27 mouse cellular contexts compared by ENCODE assay signal in genomic region chr3:76679853-76680545, GRCm38 (mm10).
DNase-seq lines count a peak whose midpoint lies in the region; ATAC-seq and TF ChIP-seq lines count a peak whose summit lies in the region.
"Had no signal": no experiment of that assay in that cellular context is flagged by ENCODE, and none has a peak within 500 bp of the region (broad histone marks: within the 10 kb centered on the region; RNA-seq: fewer than 3 reads in every experiment).

No protein-coding gene starts in this region.

- H3K36me3 ChIP-seq in forebrain, embryonic 14.5 days (ENCODE audit: control insufficient read depth, insufficient read depth, low read length) = no peaks in the 10 kb centered on the region
- H3K36me3 ChIP-seq in forebrain, embryonic 12.5 days (replicated peaks) = no peaks in the 10 kb centered on the region
- H3K36me3 ChIP-seq in hindbrain, postnatal 0 days (ENCODE audit: insufficient read depth, low read length) = no peaks in the 10 kb centered on the region
- H3K36me3 ChIP-seq in hindbrain, embryonic 14.5 days (replicated peaks; ENCODE audit: control insufficient read depth, insufficient read depth) = no peaks in the 10 kb centered on the region
- H3K36me3 ChIP-seq in neural tube, embryonic 15.5 days = no peaks in the 10 kb centered on the region
- H3K36me3 ChIP-seq in forebrain, embryonic 16.5 days (ENCODE audit: control insufficient read depth, insufficient read depth) = no peaks in the 10 kb centered on the region
- H3K36me3 ChIP-seq: embryonic facial prominence, embryonic 10.5 days; embryonic facial prominence, embryonic 15.5 days; G1E; heart, embryonic 13.5 days; limb, embryonic 12.5 days; liver, embryonic 15.5 days had no signal

- DNase-seq in forebrain, embryonic 14.5 days (ENCODE audit: low spot score) = peak; percentile 24
- peak; percentile 19 for DNase-seq in hindbrain, postnatal 0 days (ENCODE audit: low spot score)
- no peak for DNase-seq in hindbrain, embryonic 14.5 days (ENCODE audit: low spot score)
- no peak for DNase-seq in neural tube, embryonic 10.5 days (ENCODE audit: extremely low spot score, low spot score)
- no peak for DNase-seq in urinary bladder, postnatal 25 days (ENCODE audit: low spot score)
- DNase-seq: adrenal gland, postnatal 10 days; cerebellum, adult 18-20 months; cerebellum, postnatal 14 days; heart, adult 2 months; kidney, adult 9 months; kidney, postnatal 10 days; lung, embryonic 14.5 days; lung, postnatal 14 days; right cerebral cortex, postnatal 25 days; thymus, adult 18-20 months; thymus, postnatal 25 days had no signal

- WGBS in forebrain, embryonic 14.5 days = 82% methylated on average over 5 of the region's 5 CpGs
- 85% methylated on average over 5 of the region's 5 CpGs for WGBS in forebrain, embryonic 12.5 days
- 71% methylated on average over 5 of the region's 5 CpGs for WGBS in hindbrain, postnatal 0 days
- WGBS in hindbrain, embryonic 14.5 days = 75% methylated on average over 5 of the region's 5 CpGs
- 75% methylated on average over 5 of the region's 5 CpGs for WGBS in neural tube, embryonic 15.5 days
- 66% methylated on average over 5 of the region's 5 CpGs for WGBS in forebrain, embryonic 16.5 days

- no peaks in the 10 kb centered on the region for H3K9me3 ChIP-seq in forebrain, embryonic 14.5 days (replicated peaks; ENCODE audit: control insufficient read depth, low read length)
- no peaks in the 10 kb centered on the region for H3K9me3 ChIP-seq in forebrain, embryonic 12.5 days
- no peaks in the 10 kb centered on the region for H3K9me3 ChIP-seq in hindbrain, postnatal 0 days (ENCODE audit: low read length)
- H3K9me3 ChIP-seq in hindbrain, embryonic 14.5 days (ENCODE audit: control insufficient read depth, low read length) = no peaks in the 10 kb centered on the region
- no peaks in the 10 kb centered on the region for H3K9me3 ChIP-seq in neural tube, embryonic 15.5 days (replicated peaks)
- H3K9me3 ChIP-seq in forebrain, embryonic 16.5 days (ENCODE audit: control insufficient read depth, low read length) = no peaks in the 10 kb centered on the region
- H3K9me3 ChIP-seq: embryonic facial prominence, embryonic 10.5 days; embryonic facial prominence, embryonic 15.5 days; G1E; heart, embryonic 13.5 days; limb, embryonic 12.5 days; liver, embryonic 15.5 days had no signal

- peak; percentile 54; the same call in 1 of the 2 replicates for ATAC-seq in forebrain, embryonic 14.5 days
- no peak for ATAC-seq in forebrain, embryonic 12.5 days (ENCODE audit: low FRiP score)
- ATAC-seq in hindbrain, postnatal 0 days = peak; percentile 49; the same call in 1 of the 2 replicates
- ATAC-seq in hindbrain, embryonic 14.5 days (ENCODE audit: low FRiP score) = no peak
- 0 out of 2 replicates have a peak, but pooled peaks have one; percentile 38 for ATAC-seq in neural tube, embryonic 15.5 days (ENCODE audit: low FRiP score)
- peak; percentile 84 for ATAC-seq in forebrain, embryonic 16.5 days
- ATAC-seq: intestine, postnatal 0 days had no signal

- H3K27ac ChIP-seq in forebrain, embryonic 14.5 days (ENCODE audit: low read depth, low read length) = no peak overlapping the region
- no peak overlapping the region for H3K27ac ChIP-seq in forebrain, embryonic 12.5 days
- H3K27ac ChIP-seq in hindbrain, postnatal 0 days = no peak overlapping the region
- no peak overlapping the region for H3K27ac ChIP-seq in hindbrain, embryonic 14.5 days
- no peak overlapping the region for H3K27ac ChIP-seq in neural tube, embryonic 15.5 days (replicated peaks)
- peak overlapping the region; percentile 70 for H3K27ac ChIP-seq in forebrain, embryonic 16.5 days (ENCODE audit: low read length)
- H3K27ac ChIP-seq: embryonic facial prominence, embryonic 10.5 days; embryonic facial prominence, embryonic 15.5 days; heart, adult 2 months; heart, embryonic 13.5 days; left cerebral cortex, adult 2 months; limb, embryonic 12.5 days; liver, embryonic 15.5 days had no signal

- H3K4me1 ChIP-seq in forebrain, embryonic 14.5 days (ENCODE audit: control insufficient read depth, insufficient read depth, low read length) = no peaks in the 10 kb centered on the region
- no peaks in the 10 kb centered on the region for H3K4me1 ChIP-seq in forebrain, embryonic 12.5 days
- no peaks in the 10 kb centered on the region for H3K4me1 ChIP-seq in hindbrain, postnatal 0 days (ENCODE audit: insufficient read depth, low read length)
- H3K4me1 ChIP-seq in hindbrain, embryonic 14.5 days (replicated peaks; ENCODE audit: control insufficient read depth, insufficient read depth, low read length) = no peaks in the 10 kb centered on the region
- no peaks in the 10 kb centered on the region for H3K4me1 ChIP-seq in neural tube, embryonic 15.5 days
- no peaks in the 10 kb centered on the region; the same call in 1 of the 2 replicates for H3K4me1 ChIP-seq in forebrain, embryonic 16.5 days (replicated peaks; ENCODE audit: control insufficient read depth, insufficient read depth, low read length)
- H3K4me1 ChIP-seq: embryonic facial prominence, embryonic 10.5 days; embryonic facial prominence, embryonic 15.5 days; heart, embryonic 13.5 days; limb, embryonic 12.5 days; liver, embryonic 15.5 days had no signal

- no peak for TF ChIP-seq CTCF in hindbrain, postnatal 0 days (IDR thresholded peaks at IDR 0.05; ENCODE audit: low read depth)

- H3K4me3 ChIP-seq in forebrain, embryonic 14.5 days (ENCODE audit: low read depth, low read length) = no peak overlapping the region
- no peak overlapping the region for H3K4me3 ChIP-seq in forebrain, embryonic 12.5 days (replicated peaks)
- H3K4me3 ChIP-seq in hindbrain, postnatal 0 days (ENCODE audit: low read length) = no peak overlapping the region
- H3K4me3 ChIP-seq in hindbrain, embryonic 14.5 days (replicated peaks; ENCODE audit: low read length) = no peak overlapping the region
- no peak overlapping the region for H3K4me3 ChIP-seq in neural tube, embryonic 15.5 days (replicated peaks)
- no peak overlapping the region for H3K4me3 ChIP-seq in forebrain, embryonic 16.5 days (replicated peaks; ENCODE audit: low read length)
- H3K4me3 ChIP-seq: embryonic facial prominence, embryonic 10.5 days; embryonic facial prominence, embryonic 15.5 days; heart, adult 2 months; heart, embryonic 13.5 days; left cerebral cortex, adult 2 months; limb, embryonic 12.5 days; liver, embryonic 15.5 days had no signal

- no peaks in the 10 kb centered on the region for H3K27me3 ChIP-seq in forebrain, embryonic 14.5 days (replicated peaks; ENCODE audit: control insufficient read depth, insufficient read depth, low read length)
- H3K27me3 ChIP-seq in forebrain, embryonic 12.5 days = no peaks in the 10 kb centered on the region
- no peaks in the 10 kb centered on the region for H3K27me3 ChIP-seq in hindbrain, postnatal 0 days (ENCODE audit: insufficient read depth, low read length)
- H3K27me3 ChIP-seq in hindbrain, embryonic 14.5 days (ENCODE audit: control insufficient read depth, insufficient read depth, low read length) = no peaks in the 10 kb centered on the region
- no peaks in the 10 kb centered on the region for H3K27me3 ChIP-seq in neural tube, embryonic 15.5 days (replicated peaks)
- H3K27me3 ChIP-seq in forebrain, embryonic 16.5 days (replicated peaks; ENCODE audit: control insufficient read depth, insufficient read depth, low read length) = no peaks in the 10 kb centered on the region
- H3K27me3 ChIP-seq: embryonic facial prominence, embryonic 15.5 days; heart, embryonic 13.5 days; limb, embryonic 12.5 days; liver, embryonic 15.5 days had no signal

- no peak overlapping the region for H3K4me2 ChIP-seq in forebrain, embryonic 14.5 days (ENCODE audit: low read length)
- no peak overlapping the region for H3K4me2 ChIP-seq in forebrain, embryonic 12.5 days
- no peak overlapping the region for H3K4me2 ChIP-seq in hindbrain, postnatal 0 days (ENCODE audit: low read depth, low read length)
- no peak overlapping the region for H3K4me2 ChIP-seq in hindbrain, embryonic 14.5 days (replicated peaks)
- no peak overlapping the region for H3K4me2 ChIP-seq in neural tube, embryonic 15.5 days
- H3K4me2 ChIP-seq in forebrain, embryonic 16.5 days (ENCODE audit: low read length) = no peak overlapping the region
- H3K4me2 ChIP-seq: embryonic facial prominence, embryonic 15.5 days; heart, embryonic 13.5 days; limb, embryonic 12.5 days; liver, embryonic 15.5 days; lung, embryonic 14.5 days had no signal

- no peak overlapping the region for H3K9ac ChIP-seq in forebrain, embryonic 14.5 days (ENCODE audit: low read length)
- no peak overlapping the region for H3K9ac ChIP-seq in forebrain, embryonic 12.5 days
- H3K9ac ChIP-seq in hindbrain, postnatal 0 days (replicated peaks; ENCODE audit: low read length) = no peak overlapping the region
- no peak overlapping the region for H3K9ac ChIP-seq in hindbrain, embryonic 14.5 days
- H3K9ac ChIP-seq in neural tube, embryonic 15.5 days (replicated peaks) = no peak overlapping the region
- H3K9ac ChIP-seq in forebrain, embryonic 16.5 days (replicated peaks; ENCODE audit: low read depth, low read length) = no peak overlapping the region
- H3K9ac ChIP-seq: embryonic facial prominence, embryonic 15.5 days; heart, embryonic 13.5 days; limb, embryonic 12.5 days; liver, embryonic 15.5 days; lung, embryonic 14.5 days had no signal

Comparison
In these comparisons a context has a peak if more than half of its experiments do, and no peak if none do; other contexts are left out.
1. ATAC-seq: peak in forebrain, embryonic 14.5 days (single experiment), hindbrain, postnatal 0 days (single experiment), neural tube, embryonic 15.5 days (single experiment) and forebrain, embryonic 16.5 days (single experiment); none in forebrain, embryonic 12.5 days (single experiment) and hindbrain, embryonic 14.5 days (single experiment).
2. DNase-seq: peak in forebrain, embryonic 14.5 days (single experiment) and hindbrain, postnatal 0 days (single experiment); none in hindbrain, embryonic 14.5 days (single experiment), neural tube, embryonic 10.5 days (single experiment) and urinary bladder, postnatal 25 days (single experiment).